Mouse (Mus musculus) mouse embryonic stem cell (cell line): ENCODE data around the gene Agtrap.

Source experiments
- in situ Hi-C, 2 experiments: fragments of 300-500 bp; cut with MboI; formaldehyde crosslinking; loops; 1 replicate in 1 of 2; 3 replicates in 1 of 2; pipeline ENCODE4 v1.14.3; 2019 to 2020; ENCODE audit warnings: low sequenced_read_pairs in 2 of 2, low pct_unique_long_range_greater_than_20kb in 1 of 2, mixed read lengths in 1 of 2; ENCODE audit not compliant: unreplicated experiment in 1 of 2

Agtrap gene

DNA sequence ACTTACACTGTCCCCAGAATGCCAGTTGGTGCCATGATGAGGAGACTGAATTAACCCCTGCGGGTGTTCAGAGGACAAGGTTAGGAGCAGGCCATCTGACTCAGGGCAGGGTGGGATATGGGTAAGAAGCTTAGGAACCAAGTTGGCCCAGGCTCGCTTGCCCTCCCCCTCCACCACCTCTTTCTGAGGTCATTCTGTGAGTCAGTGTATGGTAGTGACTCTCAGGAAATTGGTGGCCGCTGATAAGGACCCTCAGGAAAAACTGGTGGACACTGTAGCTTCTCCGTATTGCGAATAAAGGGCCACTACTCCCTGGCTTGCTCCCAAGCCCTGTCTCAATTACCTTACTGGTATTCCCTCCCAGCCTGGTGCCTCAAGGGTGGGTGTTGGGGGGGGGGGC, 21.4 kb upstream of the Agtrap start:
- in situ Hi-C loops: no loop called here

DNA sequence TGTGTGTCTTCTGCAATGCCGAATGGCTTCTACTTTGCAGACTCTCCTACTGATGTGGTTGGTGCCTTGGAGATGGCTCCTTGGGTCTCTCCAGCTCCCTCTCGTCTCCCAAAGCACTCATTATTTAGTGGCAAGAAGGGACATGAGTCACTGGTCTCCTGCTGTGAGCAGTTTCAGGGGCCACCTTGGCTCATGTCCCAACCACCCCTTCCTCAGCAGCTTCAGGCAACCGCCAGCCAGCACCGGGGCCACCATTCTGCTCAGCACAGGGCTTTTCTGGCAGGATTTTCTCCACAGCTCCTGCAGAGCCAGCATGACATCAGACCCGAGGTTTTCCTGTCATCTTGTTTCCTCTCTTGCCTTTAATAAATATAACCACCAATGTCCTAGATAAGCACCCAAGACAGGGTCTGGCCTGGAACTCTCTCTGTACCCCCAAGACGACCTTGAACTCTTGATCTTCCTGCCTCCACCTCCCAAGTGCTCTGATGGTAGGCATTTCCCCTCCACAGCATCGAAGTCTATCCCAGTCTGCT, 20.8 kb upstream of the Agtrap start:
- in situ Hi-C loops: no loop called here

DNA sequence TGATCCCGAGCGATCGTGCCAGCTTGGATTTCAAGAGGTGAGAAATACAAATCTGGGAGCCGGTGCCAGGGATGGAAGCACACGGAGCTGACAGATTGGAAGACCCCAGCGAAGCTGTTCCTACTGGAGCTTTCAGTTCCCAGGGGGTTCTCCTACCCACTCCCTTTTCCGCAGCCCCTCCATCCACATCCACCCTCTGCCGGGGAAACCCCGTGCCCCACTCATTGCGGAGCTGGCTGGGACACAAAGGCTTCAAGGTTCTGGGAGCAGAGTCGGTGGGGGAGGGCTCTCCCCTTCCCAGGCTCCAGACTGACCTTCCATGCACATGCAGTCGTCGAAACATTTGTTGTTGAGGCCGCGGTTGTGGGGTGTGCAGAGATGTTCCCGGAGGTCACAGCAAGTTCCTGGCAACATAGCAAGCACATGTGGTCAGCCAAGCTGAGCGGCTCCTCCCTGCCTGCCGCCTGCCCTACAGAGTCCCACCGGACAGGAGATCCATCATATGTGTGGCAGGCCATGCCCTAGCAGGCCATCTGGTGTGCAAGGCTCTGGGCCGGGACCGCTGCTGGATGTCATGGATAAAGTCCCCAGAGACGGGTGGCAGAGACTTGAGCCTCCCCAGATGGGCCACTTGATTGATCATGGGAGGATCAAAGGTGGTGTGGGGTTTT, 19.9 kb upstream of the Agtrap start:
- in situ Hi-C loops: no loop called here

DNA sequence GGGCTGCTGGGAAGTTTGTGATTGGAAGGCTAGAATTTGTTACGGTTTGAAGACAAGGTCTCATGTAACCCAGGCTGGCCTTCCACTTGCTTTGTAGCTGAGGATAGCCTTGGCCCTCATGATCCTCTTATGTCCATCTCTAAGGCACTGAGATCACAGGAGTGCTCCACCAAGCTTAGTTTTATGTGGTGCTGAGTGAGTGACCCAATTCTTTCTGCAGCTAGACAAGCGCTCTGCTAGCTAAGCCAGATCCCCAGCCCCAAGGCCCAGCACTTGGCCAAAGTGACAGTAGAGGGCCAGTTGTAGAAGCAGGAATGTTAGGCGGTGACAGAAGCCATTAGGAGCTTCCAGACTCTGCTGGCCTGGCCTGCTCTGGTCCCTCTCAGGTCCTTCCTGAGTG, 16.3 kb upstream of the Agtrap start:
- in situ Hi-C loops: no loop called here

DNA sequence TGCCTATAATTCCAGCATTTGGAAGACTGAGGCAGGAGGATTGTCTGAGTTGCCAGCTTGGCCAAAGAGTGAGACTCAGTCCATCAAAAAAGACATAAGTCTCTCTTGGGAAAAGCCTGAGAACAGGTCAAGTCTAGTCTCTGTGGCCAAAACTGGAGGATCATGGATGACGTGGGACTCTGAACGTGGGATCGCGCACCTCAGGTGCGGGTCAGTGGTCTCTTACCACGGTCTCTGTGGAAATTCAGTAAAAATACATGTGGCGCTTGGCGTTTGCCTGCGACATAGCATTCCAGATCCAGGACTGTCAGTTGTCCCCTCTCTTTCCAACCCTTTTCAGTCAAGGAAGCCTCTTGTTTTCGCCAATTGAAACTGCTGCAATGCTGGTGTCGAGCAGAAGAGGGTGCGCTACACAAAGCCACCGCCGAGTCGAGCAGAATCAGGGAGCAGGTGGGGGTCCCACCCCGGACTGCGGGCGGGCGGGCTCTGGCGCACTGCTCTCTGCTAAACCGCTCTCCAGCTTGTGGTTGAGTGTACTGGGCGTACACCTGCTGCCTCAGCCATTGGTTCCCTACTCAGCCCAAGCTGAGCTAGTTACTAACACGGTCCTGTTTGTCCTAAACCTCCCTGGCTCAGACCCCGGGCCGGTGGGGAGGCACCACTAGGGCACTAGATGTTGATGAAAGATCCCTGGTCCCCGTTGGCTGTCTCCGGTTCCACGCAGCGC, 14.1 kb upstream of the Agtrap start:
- in situ Hi-C loops: no loop called here

DNA sequence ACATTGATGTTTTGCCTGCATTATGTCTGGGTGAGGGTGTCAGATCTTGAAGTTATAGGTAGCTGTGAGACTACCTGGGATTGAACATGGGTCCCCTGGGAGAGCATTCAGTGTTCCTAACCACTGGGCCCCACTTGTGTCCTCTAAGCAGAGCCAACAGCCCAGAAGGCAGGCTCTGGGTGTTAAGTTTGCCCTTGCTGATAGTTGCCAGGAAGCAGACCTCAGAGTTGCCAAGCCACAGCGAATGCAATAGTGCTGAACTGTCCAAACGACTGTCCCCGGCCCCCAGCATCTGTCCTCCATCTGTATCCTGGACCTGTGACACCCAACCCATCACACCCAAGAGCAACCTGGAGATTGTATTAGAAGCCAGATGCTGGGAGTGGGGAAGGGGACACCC, 10.8 kb upstream of the Agtrap start:
- in situ Hi-C loops: no loop called here

DNA sequence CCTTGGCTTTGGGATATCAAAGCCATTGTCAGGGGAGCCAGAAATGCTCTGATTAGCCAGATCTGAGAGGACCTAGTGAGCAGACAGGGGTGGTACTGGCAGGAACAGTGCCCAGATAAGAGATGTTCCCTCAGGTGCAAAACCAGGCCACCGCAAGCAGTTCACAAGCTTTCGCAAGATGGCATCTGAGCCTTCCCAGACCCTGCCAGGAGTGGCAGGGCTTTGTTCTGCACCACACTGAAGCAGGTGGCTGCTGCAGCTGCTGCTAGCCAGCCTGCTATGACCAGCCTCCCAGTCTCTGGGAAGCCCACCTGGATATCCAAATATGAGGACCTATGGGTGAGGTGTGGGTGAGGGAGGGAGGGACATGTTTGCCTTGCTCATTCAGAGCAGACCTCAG, 10.1 kb upstream of the Agtrap start:
- in situ Hi-C loops: no loop called here

DNA sequence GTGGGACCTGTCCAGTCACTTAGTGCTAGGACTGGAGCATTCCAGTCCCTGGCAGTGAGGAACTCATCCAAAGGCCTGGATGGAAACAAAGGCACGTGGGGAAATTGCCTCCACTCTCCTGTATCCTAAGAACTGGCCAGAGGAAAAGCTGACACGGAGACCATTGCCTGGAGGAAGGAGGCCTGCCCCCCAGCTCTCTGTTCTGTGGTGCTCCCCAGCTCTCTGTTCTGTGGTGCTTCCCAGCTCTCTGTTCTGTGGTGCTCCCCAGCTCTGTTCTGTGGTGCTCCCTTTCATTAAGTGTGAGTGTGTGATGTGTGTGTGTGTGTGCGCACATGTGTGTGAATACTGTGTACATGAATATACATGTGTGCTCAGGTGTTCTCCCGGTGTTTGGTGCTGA, 7.2 kb upstream of the Agtrap start:
- in situ Hi-C loops: no loop called here

DNA sequence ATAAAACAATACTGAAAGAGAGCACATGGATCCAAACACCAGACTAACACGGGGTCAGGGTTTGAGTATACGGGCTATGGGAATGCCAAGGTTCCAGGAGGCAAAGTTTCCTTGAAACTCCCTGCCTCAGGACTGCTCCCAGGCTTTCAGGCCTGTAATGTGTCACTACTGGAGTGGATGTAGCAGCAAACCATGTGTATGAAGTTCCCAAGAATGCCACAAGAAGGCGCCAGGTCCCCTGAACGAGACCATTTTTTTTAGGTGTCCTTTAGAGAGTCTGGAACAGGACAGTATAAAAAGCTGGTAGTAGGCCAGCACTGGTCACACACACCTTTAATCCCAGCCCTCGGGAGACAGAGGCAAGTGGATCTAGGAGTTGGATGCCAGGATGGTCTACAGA, 6.3 kb upstream of the Agtrap start:
- in situ Hi-C loops: no loop called here

DNA sequence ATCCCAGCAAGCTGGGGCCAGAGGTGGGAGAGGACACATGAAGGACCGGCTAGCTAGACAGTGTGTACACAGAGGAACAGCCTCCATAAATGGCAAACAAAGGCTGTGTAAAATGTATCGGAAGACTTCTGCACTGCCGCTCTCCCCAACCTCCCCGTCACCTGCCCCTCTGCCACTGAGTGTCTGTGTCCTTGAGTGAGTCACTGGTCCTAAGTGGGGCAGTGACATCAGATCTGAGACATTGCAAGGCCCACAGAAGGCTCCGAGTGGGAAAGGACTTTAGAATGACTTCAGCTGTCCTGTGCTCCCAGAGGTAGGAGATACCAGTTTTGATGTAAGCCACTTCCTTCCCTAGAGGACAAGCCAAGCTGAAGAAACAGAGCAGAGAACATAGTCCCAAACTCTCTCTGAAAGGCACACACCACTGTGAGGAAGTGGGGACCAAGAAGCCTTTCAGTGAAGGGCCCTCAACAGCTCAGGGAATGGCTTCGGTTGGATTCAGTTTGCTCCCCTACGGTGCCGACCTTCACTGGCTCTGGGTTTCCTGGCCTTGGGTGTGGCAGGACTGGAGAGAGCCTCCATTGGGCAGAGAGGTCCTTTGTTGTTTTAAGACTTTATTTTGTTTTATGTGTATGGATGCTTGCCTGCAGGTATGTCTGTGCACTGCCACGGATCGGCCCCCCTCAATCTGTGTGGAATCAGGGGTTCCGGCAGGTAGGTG, 4.9 kb upstream of the Agtrap start:
- in situ Hi-C loops: no loop called here

DNA sequence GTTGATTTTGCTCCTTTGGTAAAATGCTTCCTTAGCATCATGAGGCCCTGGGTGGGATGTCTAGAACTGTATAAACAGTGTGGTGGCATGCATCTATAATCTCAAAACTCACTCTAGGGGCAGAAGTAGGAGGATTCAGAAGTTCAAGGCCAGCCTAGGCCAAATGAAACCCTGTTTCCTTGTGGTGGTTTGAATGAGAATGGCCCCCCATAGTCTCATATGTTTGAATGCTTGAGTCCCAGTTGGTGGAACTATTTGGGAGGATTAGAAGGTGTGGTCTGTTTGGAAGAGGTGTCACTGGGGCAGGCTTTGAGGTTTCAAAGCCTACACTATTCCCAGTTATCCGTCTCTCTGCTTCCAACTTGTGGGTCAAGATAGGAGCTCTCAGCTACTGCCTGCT, 3.4 kb upstream of the Agtrap start:
- in situ Hi-C loops: no loop called here

DNA sequence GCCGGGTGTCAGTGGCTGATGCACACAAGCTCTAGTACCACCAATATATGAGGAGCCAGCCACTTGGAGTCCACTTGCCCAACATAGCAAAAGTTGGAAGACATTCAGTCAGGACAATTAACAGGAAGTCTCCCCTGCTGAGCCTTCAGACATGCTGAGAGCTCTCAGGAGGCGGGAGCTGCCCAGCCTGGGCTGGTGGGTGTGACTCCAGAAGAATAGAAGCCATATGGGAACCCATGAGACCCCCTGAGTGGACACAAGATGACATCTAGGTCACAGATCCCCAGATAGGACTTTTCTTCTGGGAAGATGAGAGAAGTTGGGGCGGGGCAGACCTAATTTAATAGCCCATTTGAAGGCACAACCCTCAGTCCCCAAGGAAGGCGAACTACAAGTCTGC, 1.3 kb upstream of the Agtrap start:
- in situ Hi-C loops: no loop called here

DNA sequence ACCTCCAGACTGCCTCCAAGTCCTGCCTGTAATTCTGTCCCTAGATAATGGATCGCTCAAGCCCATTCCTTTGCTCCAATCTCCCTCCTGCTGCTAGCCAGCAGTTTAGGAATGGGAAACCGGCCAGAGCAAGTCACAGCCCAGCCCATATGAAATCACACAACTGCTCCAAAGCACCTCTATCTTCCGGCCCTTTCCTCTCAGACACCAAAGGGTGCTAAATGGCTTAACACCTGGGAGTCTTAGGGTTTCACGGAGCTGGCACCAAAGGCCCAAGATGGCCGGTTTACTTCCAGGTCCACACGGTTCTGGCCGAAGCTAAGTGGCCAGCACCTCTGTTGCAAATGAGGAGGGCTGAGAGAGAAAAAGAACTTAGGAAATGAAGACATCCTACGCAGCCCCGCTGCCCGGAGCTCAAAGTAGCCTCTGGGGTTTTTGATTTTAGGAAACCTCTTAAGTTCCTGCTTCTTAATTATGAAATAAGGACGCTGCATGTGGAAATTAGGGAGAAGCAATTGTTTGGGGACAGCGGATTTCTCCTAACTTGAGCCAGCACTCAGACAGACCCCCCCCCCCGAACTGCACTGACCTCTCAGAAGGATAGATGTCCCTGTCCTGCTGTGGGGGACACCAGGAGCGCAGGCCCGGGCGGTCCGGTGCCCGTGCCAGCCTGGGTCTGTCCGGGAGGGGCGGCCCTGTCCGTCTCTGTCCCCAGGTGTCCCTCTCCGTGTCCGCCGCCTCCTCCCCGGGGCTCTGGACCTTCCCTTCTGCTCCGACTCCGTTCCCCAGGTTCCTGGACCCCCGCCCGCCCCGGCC, 532 bp downstream of the Agtrap start:
- in situ Hi-C loops: no loop called here

DNA sequence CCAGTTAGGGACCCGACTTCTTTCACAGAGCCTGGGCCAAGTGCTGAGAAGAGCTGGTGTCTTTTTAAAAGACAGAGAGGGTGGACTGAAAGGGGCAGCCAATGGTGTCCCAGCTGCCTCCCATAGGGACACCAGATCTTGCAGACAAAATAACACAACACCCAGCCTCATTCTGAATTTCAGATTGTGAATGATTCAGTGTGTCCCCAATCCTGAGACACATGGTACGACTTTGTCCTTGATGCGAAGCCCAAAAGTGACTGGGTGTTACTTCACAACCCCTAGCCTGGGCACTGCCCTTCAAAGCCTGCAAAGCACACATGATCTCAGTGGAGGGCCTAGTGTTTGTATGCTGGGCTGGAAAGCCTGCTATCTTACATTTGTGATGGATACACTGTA, 1.9 kb downstream of the Agtrap start:
- in situ Hi-C loops: no loop called here

DNA sequence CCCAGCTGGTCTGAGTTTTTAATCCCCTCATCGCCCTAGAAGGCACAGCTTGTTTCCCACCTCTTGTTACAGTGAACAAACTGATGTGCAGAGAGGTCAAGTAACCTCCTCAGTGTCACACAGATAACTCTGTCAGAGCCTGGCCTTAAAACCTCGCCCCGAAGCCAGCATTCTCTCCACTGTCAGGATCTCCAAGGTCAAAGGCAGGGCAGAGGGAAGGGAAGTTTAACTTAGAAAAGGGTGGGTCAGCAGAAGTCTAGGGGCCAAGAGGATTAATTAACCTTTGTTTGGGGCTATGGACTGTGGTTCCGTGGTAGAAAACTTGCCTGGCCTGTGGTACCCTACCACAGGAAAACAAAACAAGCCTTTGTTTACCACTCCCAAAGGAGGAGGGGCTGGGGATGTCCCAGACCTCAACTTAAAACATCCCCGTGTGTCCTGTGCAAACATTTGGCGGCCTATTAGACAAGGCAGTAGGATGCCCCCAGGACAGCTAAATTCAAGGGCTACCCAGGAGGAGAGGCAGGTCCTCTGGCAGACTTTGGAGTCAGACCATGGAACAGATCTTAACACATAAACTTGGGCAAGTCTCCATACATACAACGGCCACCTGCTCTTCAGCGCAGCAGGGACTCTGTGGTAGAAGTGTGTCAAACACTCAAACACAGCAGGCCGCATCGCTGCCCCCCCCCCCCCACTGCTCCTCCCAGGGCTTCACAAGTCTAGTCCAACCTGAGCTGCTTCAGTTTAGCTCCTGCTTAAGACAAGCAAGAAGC, 2.5 kb downstream of the Agtrap start:
- in situ Hi-C loops: no loop called here

DNA sequence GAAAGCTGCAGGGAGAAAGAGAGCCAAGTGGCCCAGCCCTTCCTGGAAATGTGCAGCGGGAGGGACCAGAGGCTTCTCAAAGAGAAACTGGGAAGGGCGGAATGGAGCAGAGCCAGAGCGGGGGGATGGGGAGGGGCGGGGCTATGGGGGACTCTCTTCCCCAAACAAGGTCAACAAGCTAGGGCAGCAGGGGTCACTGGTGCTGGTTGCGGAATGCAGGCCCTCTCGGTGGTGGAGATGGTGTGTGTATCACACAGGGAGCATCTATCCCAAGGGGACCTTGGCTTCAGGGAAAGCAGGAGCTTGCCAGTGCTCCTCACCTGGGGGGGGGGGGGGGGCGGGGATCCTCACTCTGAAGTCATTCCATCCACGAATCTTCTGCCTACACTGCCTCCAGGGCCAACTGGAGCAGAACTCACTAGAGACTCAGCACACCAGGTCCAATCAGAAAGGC, 3.5 kb downstream of the Agtrap start:
- in situ Hi-C loops: no loop called here

DNA sequence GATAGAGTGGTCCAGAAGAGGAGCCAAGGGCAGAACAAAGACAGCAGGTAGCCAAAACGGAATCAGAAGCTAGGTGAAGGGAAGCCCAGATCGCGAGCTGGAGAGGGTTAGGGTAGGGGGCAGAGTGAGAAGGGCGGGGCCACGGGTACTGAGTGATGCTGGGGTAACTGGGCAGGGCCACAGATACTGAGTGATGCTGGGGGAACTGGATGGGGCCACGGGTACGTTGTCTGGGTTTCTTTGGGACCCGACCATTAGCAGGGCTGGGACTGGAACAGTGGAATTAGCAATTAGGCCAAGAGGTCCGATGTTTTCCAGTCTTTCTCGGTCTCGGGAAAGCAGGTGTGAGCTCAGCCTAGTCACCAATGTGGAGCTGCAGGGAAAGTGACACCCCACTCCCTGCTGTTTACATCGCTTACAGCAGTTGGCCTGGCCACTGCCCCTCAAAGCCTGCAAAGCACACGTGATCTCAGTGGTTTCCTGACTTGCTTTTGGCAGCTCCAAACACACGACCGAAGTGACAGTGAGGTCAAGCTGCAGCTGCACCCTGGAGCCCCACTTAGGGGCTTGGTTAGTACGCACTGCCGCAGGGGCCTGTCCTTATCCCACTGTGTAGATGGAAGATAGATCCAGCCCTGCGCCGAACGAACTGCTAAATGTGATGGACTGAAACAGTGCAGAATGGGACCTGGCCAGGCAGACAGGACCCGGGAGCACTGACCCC, 4.5 kb downstream of the Agtrap start:
- in situ Hi-C loops: no loop called here
